Mouse (Mus musculus) forebrain, embryonic 13.5 days (tissue): ENCODE data around the gene Ntng1. TPM values are rescaled to one million over a fixed set of nuclear protein-coding genes. Genes with fewer than 3 reads are reported as not detected.

Experiments used
- ATAC-seq: fragments of 200-750 bp; cut with Nextera tagmentation; 2 replicates; pipeline ENCODE4 v1.8.0; 2017
- H3K27ac ChIP-seq: fragments of 300-500 bp; sonication (generic); 2 replicates; pipeline ENCODE4 v1.5.1; 2015; ENCODE audit warnings: inconsistent platforms, mild to moderate bottlenecking, moderate library complexity
- H3K27me3 ChIP-seq: fragments of 300-500 bp; sonication (generic); 2 replicates; pipeline ENCODE4 v1.6.1; 2015; ENCODE audit warnings: mild to moderate bottlenecking, inconsistent platforms
- H3K36me3 ChIP-seq: fragments of 300-500 bp; sonication (generic); 2 replicates; pipeline ENCODE4 v1.6.1; 2015; ENCODE audit warnings: mild to moderate bottlenecking, inconsistent platforms; ENCODE audit not compliant: poor library complexity, severe bottlenecking
- H3K4me1 ChIP-seq: fragments of 300-500 bp; sonication (generic); 2 replicates; pipeline ENCODE4 v1.6.1; 2015; ENCODE audit warnings: inconsistent platforms
- H3K4me2 ChIP-seq: fragments of 300-500 bp; sonication (generic); 2 replicates; pipeline ENCODE4 v1.6.1; 2015; ENCODE audit warnings: inconsistent platforms, mild to moderate bottlenecking, moderate library complexity
- H3K4me3 ChIP-seq: fragments of 300-500 bp; sonication (generic); 2 replicates; pipeline ENCODE4 v1.5.1; 2015; ENCODE audit warnings: mild to moderate bottlenecking, inconsistent platforms
- H3K9ac ChIP-seq: fragments of 300-500 bp; sonication (generic); 2 replicates; pipeline ENCODE4 v1.6.1; 2015; ENCODE audit warnings: mild to moderate bottlenecking, inconsistent platforms
- H3K9me3 ChIP-seq: fragments of 300-500 bp; sonication (generic); replicated peaks from 2 replicates; pipeline ENCODE4 v1.6.1; 2016; ENCODE audit warnings: inconsistent platforms
- WGBS: fragments of 180-500 bp; shearing (Covaris S2); methylation state at CpG from one replicate; pipeline ENCODE4 v1.1.7; 2015; 5-methylcytosine and 5-hydroxymethylcytosine counted together
- polyA plus RNA-seq: library from polyadenylated mRNA; unstranded; fragments of >200 nt; fragmentation: Nextera tagmentation; extraction: Ambion mirVana; gene quantifications from 2 replicates; pipeline ENCODE4 v1.2.1, GENCODE M21; 2015

Ntng1 gene
- polyA plus RNA-seq, 1 experiment from 2014 or later, result 12.6 TPM

DNA sequence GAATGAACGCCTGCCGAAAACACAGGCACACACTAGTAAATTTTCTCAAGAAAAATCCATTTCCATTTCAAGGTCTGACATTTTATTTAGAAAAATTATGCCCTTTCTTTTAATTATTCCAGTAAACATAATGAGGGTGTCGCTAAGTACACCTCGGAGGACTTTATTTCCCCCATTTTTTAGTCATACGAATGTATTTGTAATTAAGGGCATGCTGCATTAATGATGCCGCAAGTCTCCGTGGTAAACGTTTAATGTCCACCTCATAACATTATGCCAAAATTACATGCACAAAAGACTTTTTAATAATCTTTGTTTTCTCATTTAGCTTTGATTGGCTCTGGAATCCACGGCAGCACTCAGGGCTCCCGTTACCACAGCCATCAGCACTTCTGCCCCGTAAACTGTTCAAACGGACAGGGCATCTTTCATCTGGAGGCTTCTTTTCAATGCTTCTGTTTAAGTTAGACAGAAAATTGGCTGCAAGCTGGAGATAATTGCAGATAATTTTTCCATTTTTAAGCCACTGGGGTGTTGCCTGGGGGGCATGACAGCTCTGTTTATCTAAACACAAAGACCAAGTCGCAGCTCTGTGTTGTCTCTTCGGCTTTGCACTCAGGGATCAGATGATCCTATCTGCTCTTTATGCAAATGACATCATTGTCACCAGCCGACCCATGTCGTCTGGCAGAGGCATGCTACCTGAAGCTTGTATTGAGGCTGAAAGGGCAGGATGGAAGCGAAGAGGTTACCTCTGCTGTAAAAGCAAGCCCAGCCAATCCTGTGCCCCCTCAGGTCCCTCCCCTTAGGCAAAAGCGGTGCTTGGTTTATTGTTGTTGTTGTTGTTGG, 12.5 kb downstream of the Ntng1 start:
- Histone ChIP-seq H3K4me3 (peak overlapping the region; percentile 8), H3K36me3 (no peaks in the 10 kb centered on the region), H3K27me3 (no peaks in the 10 kb centered on the region), H3K4me2 (peak overlapping the region; percentile 45), H3K9me3 (no peaks in the 10 kb centered on the region), H3K27ac (no peak overlapping the region), H3K9ac (0 out of 2 replicates have a peak overlapping the region, but pooled peaks have one; percentile 2), H3K4me1 (peaks cover 7% of the 10 kb centered on the region; the same call in 1 of the 2 replicates)
- WGBS, result 41% methylated on average over 18 of the region's 18 CpGs
- ATAC-seq, result peak; percentile 71

GRCm38 (mm10) chr3:110129607-110130006, 14.2 kb downstream of the Ntng1 start:
- Histone ChIP-seq H3K4me3 (no peak overlapping the region), H3K36me3 (no peaks in the 10 kb centered on the region), H3K27me3 (no peaks in the 10 kb centered on the region), H3K4me2 (no peak overlapping the region), H3K9ac (no peak overlapping the region), H3K9me3 (no peaks in the 10 kb centered on the region), H3K27ac (no peak overlapping the region), H3K4me1 (peaks cover 7% of the 10 kb centered on the region; the same call in 1 of the 2 replicates)
- 61% methylated on average over 6 of the region's 6 CpGs for WGBS
- no peak for ATAC-seq

GRCm38 (mm10) chr3:110105982-110106381, 37.8 kb downstream of the Ntng1 start:
- no peak overlapping the region for H3K4me3 ChIP-seq
- no peak overlapping the region for H3K27ac ChIP-seq
- H3K4me1 ChIP-seq, result no peaks in the 10 kb centered on the region
- H3K9me3 ChIP-seq, result no peaks in the 10 kb centered on the region
- no peak overlapping the region for H3K4me2 ChIP-seq
- WGBS, result 32% methylated on average over 2 of the region's 2 CpGs
- no peaks in the 10 kb centered on the region for H3K36me3 ChIP-seq
- no peaks in the 10 kb centered on the region for H3K27me3 ChIP-seq
- H3K9ac ChIP-seq, result no peak overlapping the region
- no peak for ATAC-seq

GRCm38 (mm10) chr3:110094407-110094806, 49.4 kb downstream of the Ntng1 start:
- ATAC-seq, result no peak

GRCm38 (mm10) chr3:110094003-110094402, 49.8 kb downstream of the Ntng1 start:
- H3K4me3 ChIP-seq, result no peak overlapping the region
- no peaks in the 10 kb centered on the region for H3K27me3 ChIP-seq
- no peak overlapping the region for H3K27ac ChIP-seq
- H3K9ac ChIP-seq, result no peak overlapping the region
- peaks cover 13% of the 10 kb centered on the region for H3K4me1 ChIP-seq
- H3K36me3 ChIP-seq, result no peaks in the 10 kb centered on the region
- no peak overlapping the region for H3K4me2 ChIP-seq
- H3K9me3 ChIP-seq, result no peaks in the 10 kb centered on the region
- ATAC-seq, result peak; percentile 57; the same call in 1 of the 2 replicates
- 58% methylated on average over 3 of the region's 3 CpGs for WGBS

More at GRCm38 (mm10) chr3:110094407-110094806, 49.4 kb downstream of the Ntng1 start:
- WGBS, result 65% methylated on average over 2 of the region's 2 CpGs
- H3K27me3 ChIP-seq, result no peaks in the 10 kb centered on the region
- H3K36me3 ChIP-seq, result no peaks in the 10 kb centered on the region
- no peak overlapping the region for H3K9ac ChIP-seq
- no peaks in the 10 kb centered on the region for H3K9me3 ChIP-seq
- H3K4me3 ChIP-seq, result no peak overlapping the region
- H3K27ac ChIP-seq, result no peak overlapping the region
- no peak overlapping the region for H3K4me2 ChIP-seq
- H3K4me1 ChIP-seq, result peaks cover 13% of the 10 kb centered on the region

DNA sequence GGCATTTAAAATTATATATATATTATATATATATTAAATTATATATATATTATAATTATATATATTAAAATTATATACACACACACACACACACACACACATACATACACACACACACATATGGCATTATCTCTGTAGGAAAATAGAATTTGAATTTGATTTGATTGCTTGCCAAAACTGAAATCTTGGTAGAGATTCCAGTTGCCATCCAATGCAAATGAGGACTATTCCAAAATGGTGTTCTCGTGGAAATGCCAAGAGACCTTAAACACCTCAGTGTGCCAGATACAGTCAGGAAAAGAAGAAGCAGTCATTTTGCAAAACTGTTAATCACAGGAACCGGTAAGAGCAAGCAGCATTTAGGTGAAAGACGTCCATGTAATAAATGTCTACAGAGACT, 51.3 kb downstream of the Ntng1 start:
- H3K4me2 ChIP-seq, result no peak overlapping the region
- no peak overlapping the region for H3K27ac ChIP-seq
- H3K36me3 ChIP-seq, result no peaks in the 10 kb centered on the region
- H3K9me3 ChIP-seq, result no peaks in the 10 kb centered on the region
- WGBS, result 86% methylated on average over 3 of the region's 3 CpGs
- H3K4me3 ChIP-seq, result no peak overlapping the region
- no peak overlapping the region for H3K9ac ChIP-seq
- peak; percentile 21; the same call in 1 of the 2 replicates for ATAC-seq
- H3K27me3 ChIP-seq, result no peaks in the 10 kb centered on the region
- peaks cover 13% of the 10 kb centered on the region for H3K4me1 ChIP-seq

DNA sequence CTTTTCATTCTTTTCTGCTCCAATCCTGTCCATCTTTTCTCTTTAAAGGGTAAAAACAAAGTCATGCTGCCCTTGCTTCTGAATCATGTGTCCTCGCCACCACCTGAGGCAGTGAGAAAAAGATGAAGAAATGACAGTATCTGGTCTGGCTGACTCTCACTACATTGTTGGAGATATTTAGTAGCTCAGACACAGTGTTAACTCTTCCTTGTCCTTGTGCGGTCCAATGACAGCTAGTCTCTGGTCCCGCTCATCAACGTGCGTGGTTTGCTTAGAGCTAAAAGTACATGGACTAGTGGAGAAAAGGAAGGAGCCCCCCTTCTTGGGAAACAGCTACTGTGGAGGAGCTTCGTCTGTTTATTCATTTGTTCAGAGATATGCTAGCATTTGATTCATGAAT, 56.6 kb downstream of the Ntng1 start:
- Histone ChIP-seq H3K4me2 (no peak overlapping the region), H3K36me3 (no peaks in the 10 kb centered on the region), H3K4me3 (no peak overlapping the region), H3K27ac (no peak overlapping the region), H3K9me3 (no peaks in the 10 kb centered on the region), H3K27me3 (no peaks in the 10 kb centered on the region), H3K9ac (no peak overlapping the region), H3K4me1 (no peaks in the 10 kb centered on the region)
- ATAC-seq, result no peak
- 90% methylated on average over 6 of the region's 6 CpGs for WGBS

DNA sequence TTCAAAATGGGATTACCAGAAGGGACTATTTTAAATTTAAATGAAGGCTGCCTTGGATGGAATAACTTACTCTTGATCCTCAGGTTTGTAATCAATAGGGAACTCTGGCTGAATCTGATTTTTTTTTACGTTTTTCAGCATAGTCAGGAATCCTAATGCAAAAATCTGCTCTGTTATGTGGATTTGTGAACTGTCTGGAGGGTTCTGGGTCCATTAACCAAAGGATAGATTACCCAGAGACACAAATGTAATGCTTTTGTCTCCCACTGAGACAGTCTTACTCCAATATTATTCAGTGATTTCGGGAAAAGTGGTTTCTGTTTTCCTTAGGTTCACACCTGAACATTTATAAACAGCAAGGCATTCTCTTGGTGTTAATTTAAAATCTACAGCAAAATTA, 58.5 kb downstream of the Ntng1 start:
- Histone ChIP-seq H3K9ac (no peak overlapping the region), H3K9me3 (no peaks in the 10 kb centered on the region), H3K27ac (no peak overlapping the region), H3K4me3 (no peak overlapping the region), H3K4me1 (no peaks in the 10 kb centered on the region), H3K4me2 (no peak overlapping the region), H3K27me3 (no peaks in the 10 kb centered on the region), H3K36me3 (no peaks in the 10 kb centered on the region)
- no peak for ATAC-seq
- 56% methylated on average over 2 of the region's 2 CpGs for WGBS

GRCm38 (mm10) chr3:110064709-110065256, 79.0 kb downstream of the Ntng1 start:
- Histone ChIP-seq H3K27me3 (no peaks in the 10 kb centered on the region), H3K4me2 (no peak overlapping the region), H3K4me1 (no peaks in the 10 kb centered on the region), H3K4me3 (no peak overlapping the region), H3K9ac (no peak overlapping the region), H3K27ac (no peak overlapping the region), H3K9me3 (no peaks in the 10 kb centered on the region), H3K36me3 (no peaks in the 10 kb centered on the region)
- ATAC-seq, result no peak
- WGBS, result 85% methylated on average over 6 of the region's 6 CpGs

GRCm38 (mm10) chr3:110055915-110056314, 87.9 kb downstream of the Ntng1 start:
- Histone ChIP-seq H3K36me3 (no peaks in the 10 kb centered on the region), H3K4me3 (no peak overlapping the region), H3K27ac (no peak overlapping the region), H3K27me3 (no peaks in the 10 kb centered on the region), H3K4me2 (no peak overlapping the region), H3K9ac (no peak overlapping the region), H3K4me1 (no peaks in the 10 kb centered on the region), H3K9me3 (no peaks in the 10 kb centered on the region)
- 90% methylated on average over 6 of the region's 6 CpGs for WGBS
- ATAC-seq, result no peak

- ATAC-seq, result peak; percentile 38; the same call in 1 of the 2 replicates
- Histone ChIP-seq H3K27me3 (no peaks in the 10 kb centered on the region), H3K4me1 (no peaks in the 10 kb centered on the region), H3K9me3 (no peaks in the 10 kb centered on the region), H3K27ac (no peak overlapping the region), H3K4me2 (no peak overlapping the region), H3K4me3 (no peak overlapping the region), H3K9ac (no peak overlapping the region), H3K36me3 (no peaks in the 10 kb centered on the region)
- WGBS, result 85% methylated on average over 6 of the region's 6 CpGs
Measured at GRCm38 (mm10) chr3:110055433-110055832, 88.4 kb downstream of the Ntng1 start.

DNA sequence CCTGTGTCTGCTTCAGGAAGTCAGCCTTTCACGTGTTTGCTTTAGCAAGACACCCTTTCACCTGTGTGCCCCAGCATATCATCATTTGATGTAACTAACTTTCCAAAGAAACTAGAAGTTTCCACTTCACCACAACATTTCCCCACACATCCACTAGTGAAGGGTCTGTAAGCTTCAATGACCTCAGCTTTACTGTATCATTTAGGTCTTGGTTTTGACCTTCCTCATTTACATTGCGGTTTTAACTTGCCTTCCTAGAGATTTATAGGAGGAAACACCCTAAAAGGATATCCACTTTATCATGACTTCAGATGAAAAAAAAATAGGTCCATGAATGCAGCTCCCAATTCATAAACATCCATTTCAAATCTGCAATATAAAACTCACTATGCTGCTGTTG, 89.7 kb downstream of the Ntng1 start:
- Histone ChIP-seq H3K9ac (no peak overlapping the region), H3K27me3 (no peaks in the 10 kb centered on the region), H3K4me2 (no peak overlapping the region), H3K27ac (no peak overlapping the region), H3K36me3 (no peaks in the 10 kb centered on the region), H3K9me3 (no peaks in the 10 kb centered on the region), H3K4me1 (no peaks in the 10 kb centered on the region), H3K4me3 (no peak overlapping the region)
- ATAC-seq, result no peak
- WGBS, result 87% methylated on average over 2 of the region's 2 CpGs
